Mouse (Mus musculus) midbrain, embryonic 10.5 days (tissue): Measurements from ENCODE around the gene Pramef20. TPM values are rescaled to one million over a fixed set of nuclear protein-coding genes. Genes with fewer than 3 reads are reported as not detected.
"Not testable (repeated sequence)": the region's sequence is repeated elsewhere in the genome, so short reads cannot be mapped to it uniquely, and the experiment has no call there.

Experiments used
- DNase-seq: peaks from one replicate; pipeline ENCODE4 v3.0.0-alpha.2; 2017; ENCODE audit warnings: low spot score
- H3K27ac ChIP-seq: fragments of 300-500 bp; sonication (generic); replicated peaks from 2 replicates; pipeline ENCODE4 v1.5.1; 2016; ENCODE audit warnings: mild to moderate bottlenecking
- H3K27me3 ChIP-seq: fragments of 300-500 bp; sonication (generic); 2 replicates; pipeline ENCODE4 v1.6.1; 2016; ENCODE audit warnings: low read depth, mild to moderate bottlenecking; ENCODE audit not compliant: poor library complexity, severe bottlenecking
- H3K36me3 ChIP-seq: fragments of 300-500 bp; sonication (generic); 2 replicates; pipeline ENCODE4 v1.6.1; 2016; ENCODE audit warnings: mild to moderate bottlenecking, moderate library complexity
- H3K4me1 ChIP-seq: fragments of 300-500 bp; sonication (generic); 2 replicates; pipeline ENCODE4 v1.6.1; 2016
- H3K4me3 ChIP-seq: fragments of 300-500 bp; sonication (generic); 2 replicates; pipeline ENCODE4 v1.5.1; 2016; ENCODE audit warnings: mild to moderate bottlenecking, moderate library complexity
- H3K9me3 ChIP-seq: fragments of 300-500 bp; sonication (generic); replicated peaks from 2 replicates; pipeline ENCODE4 v1.6.1; 2016; ENCODE audit warnings: mild to moderate bottlenecking
- WGBS: fragments of 180-500 bp; shearing (Covaris S2); methylation state at CpG from one replicate; pipeline ENCODE4 v1.1.7; 2016; 5-methylcytosine and 5-hydroxymethylcytosine counted together
- polyA plus RNA-seq: library from polyadenylated mRNA; unstranded; fragments of >200 nt; fragmentation: Nextera tagmentation; extraction: Ambion mirVana; gene quantifications from 2 replicates; pipeline ENCODE4 v1.2.1, GENCODE M21; 2016

The Pramef20 gene
- polyA plus RNA-seq: not detected in 2 replicates

GRCm38 (mm10) chr4:144377911-144378310 lies at the start of gene Pramef20:
Pramef20 (minus strand) TSS chr4:144377933.
- H3K27me3 ChIP-seq: no peaks in the 10 kb centered on the region
- WGBS: 64% methylated on average over 2 of the region's 2 CpGs
- no peaks in the 10 kb centered on the region for H3K36me3 ChIP-seq
- DNase-seq: no peak
- H3K4me1 ChIP-seq: no peaks in the 10 kb centered on the region
- no peak within 1 kb of the TSS for H3K27ac ChIP-seq
- H3K9me3 ChIP-seq: peaks cover 17% of the 10 kb centered on the region; the same call in 1 of the 2 replicates
- H3K4me3 ChIP-seq: no peak within 1 kb of the TSS

GRCm38 (mm10) chr4:144424590-144424989 lies 46.9 kb upstream of the Pramef20 start:
- Histone ChIP-seq H3K4me3 (no peak overlapping the region), H3K27ac (no peak overlapping the region), H3K4me1 (no peaks in the 10 kb centered on the region), H3K27me3 (no peaks in the 10 kb centered on the region), H3K36me3 (no peaks in the 10 kb centered on the region), H3K9me3 (peaks cover 6% of the 10 kb centered on the region; the same call in 1 of the 2 replicates)
- 75% methylated on average over 5 of the region's 5 CpGs for WGBS
- no peak for DNase-seq

- H3K4me3 ChIP-seq: no peak overlapping the region
- H3K4me1 ChIP-seq: no peaks in the 10 kb centered on the region
- H3K9me3 ChIP-seq: peaks cover 20% of the 10 kb centered on the region; the same call in 1 of the 2 replicates
- no peaks in the 10 kb centered on the region for H3K27me3 ChIP-seq
- no peak for DNase-seq
- H3K36me3 ChIP-seq: no peaks in the 10 kb centered on the region
- no peak overlapping the region for H3K27ac ChIP-seq
These were observed 42.9 kb upstream of the Pramef20 start for GRCm38 (mm10) chr4:144420644-144421043.

GRCm38 (mm10) chr4:144408290-144408689 lies 30.6 kb upstream of the Pramef20 start, which contains the start of gene Pramef12:
Pramef12 (minus strand) TSS chr4:144408464.
- Histone ChIP-seq H3K36me3 (no peaks in the 10 kb centered on the region), H3K9me3 (peaks cover 16% of the 10 kb centered on the region), H3K27ac (no peak within 1 kb of the TSS), H3K4me3 (no peak within 1 kb of the TSS), H3K4me1 (peaks cover 7% of the 10 kb centered on the region; the same call in 1 of the 2 replicates), H3K27me3 (no peaks in the 10 kb centered on the region)
- no peak for DNase-seq
- 83% methylated on average over 9 of the region's 9 CpGs for WGBS

- DNase-seq: no peak
- H3K9me3 ChIP-seq: peaks cover 9% of the 10 kb centered on the region
- H3K27ac ChIP-seq: no peak overlapping the region
- H3K27me3 ChIP-seq: no peaks in the 10 kb centered on the region
- H3K4me1 ChIP-seq: peaks cover 7% of the 10 kb centered on the region; the same call in 1 of the 2 replicates
- H3K36me3 ChIP-seq: no peaks in the 10 kb centered on the region
- 61% methylated on average over 3 of the region's 3 CpGs for WGBS
- H3K4me3 ChIP-seq: no peak overlapping the region
These were observed 28.5 kb upstream of the Pramef20 start for GRCm38 (mm10) chr4:144406261-144406660.

- Histone ChIP-seq H3K9me3 (peaks cover 5% of the 10 kb centered on the region), H3K36me3 (no peaks in the 10 kb centered on the region), H3K4me3 (peak overlapping the region; percentile 44), H3K4me1 (peaks cover 7% of the 10 kb centered on the region; the same call in 1 of the 2 replicates), H3K27ac (no peak overlapping the region; the same call in 1 of the 2 replicates), H3K27me3 (no peaks in the 10 kb centered on the region)
- DNase-seq: peak; percentile 29
- 10% methylated on average over 17 of the region's 17 CpGs for WGBS
These were observed 26.8 kb upstream of the Pramef20 start for GRCm38 (mm10) chr4:144404456-144405086.

- no peak overlapping the region for H3K4me3 ChIP-seq
- no peaks in the 10 kb centered on the region for H3K27me3 ChIP-seq
- DNase-seq: no peak
- H3K4me1 ChIP-seq: peaks cover 7% of the 10 kb centered on the region; the same call in 1 of the 2 replicates
- H3K9me3 ChIP-seq: no peaks in the 10 kb centered on the region
- no peak overlapping the region for H3K27ac ChIP-seq
- H3K36me3 ChIP-seq: no peaks in the 10 kb centered on the region
- 85% methylated on average over 4 of the region's 4 CpGs for WGBS
These were observed 25.0 kb upstream of the Pramef20 start for GRCm38 (mm10) chr4:144402712-144403111.

GRCm38 (mm10) chr4:144396316-144396715 lies 18.6 kb upstream of the Pramef20 start:
- 47% methylated on average over 3 of the region's 3 CpGs for WGBS
- no peak for DNase-seq

GRCm38 (mm10) chr4:144357642-144358041 lies 20.1 kb downstream of the Pramef20 start, which contains the start of gene Gm13119:
Gm13119 (plus strand) TSS chr4:144357942.
- H3K36me3 ChIP-seq, DNase-seq, H3K4me3 ChIP-seq, H3K4me1 ChIP-seq, H3K27me3 ChIP-seq, H3K27ac ChIP-seq: not testable (repeated sequence)
- 90% methylated on average over 3 of the region's 3 CpGs for WGBS
- H3K9me3 ChIP-seq: peaks cover 19% of the 10 kb centered on the region

More at GRCm38 (mm10) chr4:144396316-144396715, 18.6 kb upstream of the Pramef20 start:
- H3K4me1 ChIP-seq: no peaks in the 10 kb centered on the region
- peaks cover 21% of the 10 kb centered on the region; the same call in 1 of the 2 replicates for H3K9me3 ChIP-seq
- no peaks in the 10 kb centered on the region for H3K27me3 ChIP-seq
- H3K36me3 ChIP-seq: no peaks in the 10 kb centered on the region
- H3K4me3 ChIP-seq: no peak overlapping the region
- no peak overlapping the region for H3K27ac ChIP-seq

- H3K4me3 ChIP-seq, H3K9me3 ChIP-seq, H3K36me3 ChIP-seq, H3K27ac ChIP-seq, DNase-seq, H3K27me3 ChIP-seq, H3K4me1 ChIP-seq: not testable (repeated sequence)
- WGBS: 88% methylated on average over 3 of the region's 3 CpGs
These were observed 41.9 kb downstream of the Pramef20 start for GRCm38 (mm10) chr4:144335856-144336255.

GRCm38 (mm10) chr4:144329949-144330348 lies 47.8 kb downstream of the Pramef20 start, which contains the start of gene Gm13128:
Gm13128 (plus strand) TSS chr4:144330249.
- H3K9me3 ChIP-seq, H3K4me3 ChIP-seq, H3K27me3 ChIP-seq, DNase-seq, H3K4me1 ChIP-seq, H3K27ac ChIP-seq, H3K36me3 ChIP-seq: not testable (repeated sequence)
- 70% methylated on average over 4 of the region's 4 CpGs for WGBS
